Mouse (Mus musculus) cerebellum, adult 8-10 months (tissue): ENCODE results near the gene Inafm1.
"Not testable (repeated sequence)": the region's sequence is repeated elsewhere in the genome, so short reads cannot be mapped to it uniquely, and the experiment has no call there.

ENCODE experiments used
- DNase-seq: peaks from one replicate; pipeline ENCODE4 v3.0.0; 2022

The Inafm1 gene

GRCm38 (mm10) chr7:16261097-16261496 is 12.3 kb downstream of the Inafm1 start:
- DNase-seq: no peak

GRCm38 (mm10) chr7:16259110-16259590 is 14.3 kb downstream of the Inafm1 start, which contains the start of gene C5ar1:
Gene C5ar1, minus strand, starts transcription at chr7:16259540.
- DNase-seq: no peak

- no peak for DNase-seq
Measured at GRCm38 (mm10) chr7:16257830-16258229, 15.6 kb downstream of the Inafm1 start.

- not testable (repeated sequence) for DNase-seq
Measured at GRCm38 (mm10) chr7:16255963-16256362, 17.5 kb downstream of the Inafm1 start.

GRCm38 (mm10) chr7:16254195-16254594 is 19.2 kb downstream of the Inafm1 start:
- no peak for DNase-seq

GRCm38 (mm10) chr7:16250687-16251086 is 22.7 kb downstream of the Inafm1 start:
- no peak for DNase-seq

- no peak for DNase-seq
Measured at GRCm38 (mm10) chr7:16245958-16246357, 27.5 kb downstream of the Inafm1 start.

- no peak for DNase-seq
Measured at GRCm38 (mm10) chr7:16244067-16244466, 29.4 kb downstream of the Inafm1 start, which contains the start of gene C5ar2. Gene C5ar2, minus strand, starts transcription at chr7:16244154.

- DNase-seq: no peak
Measured at GRCm38 (mm10) chr7:16242198-16242597, 31.2 kb downstream of the Inafm1 start.

- DNase-seq: no peak
Measured at GRCm38 (mm10) chr7:16241787-16242186, 31.6 kb downstream of the Inafm1 start.

GRCm38 (mm10) chr7:16240978-16241303 is 32.5 kb downstream of the Inafm1 start:
- DNase-seq: no peak

- no peak for DNase-seq
Measured at GRCm38 (mm10) chr7:16240281-16240977, 33.0 kb downstream of the Inafm1 start.

- DNase-seq: peak; percentile 54
Measured at GRCm38 (mm10) chr7:16239554-16239997, 33.8 kb downstream of the Inafm1 start.

- no peak for DNase-seq
Measured at GRCm38 (mm10) chr7:16229869-16230268, 43.5 kb downstream of the Inafm1 start.
